Mouse (Mus musculus) right cerebral cortex, postnatal 36 days (tissue): ENCODE measurements at regions not wholly inside any gene's neighbourhood (a gene's known extent, or its start where the extent isn't known, plus 50 kb on each side); places are given as distances from the start of the nearest gene placed in this dataset.

Experiments
- DNase-seq, 2 experiments: peaks; one replicate each; pipeline ENCODE4 v3.0.0; 2022; ENCODE audit warnings: low spot score in 2 of 2, mixed read lengths in 1 of 2

DNA sequence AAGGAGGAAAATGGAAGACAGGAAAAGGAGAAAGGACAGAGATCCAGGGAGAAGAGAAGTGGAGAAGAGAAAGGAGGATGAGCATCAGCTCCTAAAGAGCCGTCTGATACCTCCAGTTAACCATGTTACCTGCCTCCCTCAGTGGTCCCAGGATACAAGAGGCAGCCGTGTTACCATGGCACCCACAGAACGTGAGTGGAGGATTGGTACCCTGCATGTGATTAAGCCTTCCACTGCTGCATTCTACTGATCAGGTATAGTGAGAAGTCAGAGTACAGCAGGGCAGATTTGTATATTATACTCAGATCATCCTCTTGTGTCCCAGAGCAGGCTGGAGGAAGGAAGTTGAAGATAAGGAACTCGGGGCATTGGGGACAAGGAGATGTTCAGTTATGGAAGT, 115.5 kb upstream of the Tas2r119 start:
- DNase-seq = no peak

- no peak for DNase-seq
These were observed 95.0 kb upstream of the Tas2r119 start for GRCm38 (mm10) chr15:32082109-32082508.

- no peak for DNase-seq
These were observed 83.2 kb upstream of the Tas2r119 start for GRCm38 (mm10) chr15:32093889-32094288.

DNA sequence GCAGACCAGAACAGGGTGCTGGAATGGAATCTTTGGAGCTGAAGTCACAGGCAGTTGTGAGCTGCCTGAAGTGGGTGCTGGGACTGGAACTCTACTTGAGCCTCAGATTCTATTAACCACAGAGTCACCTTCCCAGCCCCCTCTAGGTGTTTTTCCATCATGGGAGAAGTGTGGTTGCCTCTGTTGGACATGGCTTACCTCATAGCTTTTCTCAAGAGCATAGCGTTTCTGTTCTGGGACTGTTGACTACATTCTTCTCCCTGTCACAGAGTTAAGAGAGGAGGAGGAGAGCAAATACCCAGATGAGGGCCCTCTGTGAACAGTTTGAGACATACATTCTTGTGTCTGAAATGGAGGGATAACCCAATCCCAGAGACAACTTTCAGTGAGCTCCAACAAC, 81.5 kb upstream of the Tas2r119 start:
- no peak for DNase-seq

DNA sequence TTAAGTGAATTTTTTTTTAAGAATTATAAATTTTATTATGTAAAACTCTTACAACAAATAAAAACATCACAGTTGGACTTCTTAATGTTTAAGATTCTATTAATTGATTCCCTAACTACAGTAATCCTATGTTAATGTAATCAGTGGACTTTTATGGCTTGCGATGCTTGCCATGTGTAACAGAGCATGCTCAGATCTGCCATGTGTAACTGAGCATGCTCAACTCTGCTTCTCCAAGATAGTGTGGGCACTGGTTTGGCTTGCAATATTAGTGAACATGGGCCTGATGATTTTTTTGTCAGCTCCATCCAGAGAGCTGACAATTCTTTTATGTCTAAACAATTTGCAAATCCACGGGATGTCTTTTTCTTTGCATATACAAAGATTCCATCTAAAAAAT, 66.4 kb upstream of the Tas2r119 start:
- no peak for DNase-seq
